Mouse (Mus musculus) neural tube, embryonic 14.5 days (tissue): ENCODE measurements around the gene Lgr5. TPM values are rescaled to one million over a fixed set of nuclear protein-coding genes. Genes with fewer than 3 reads are reported as not detected.

ENCODE experiments used
- ATAC-seq: fragments of 200-750 bp; cut with Nextera tagmentation; 2 replicates; pipeline ENCODE4 v1.8.0; 2017; ENCODE audit warnings: low read depth, mild to moderate bottlenecking, moderate TSS enrichment, moderate library complexity
- H3K27ac ChIP-seq: fragments of 300-500 bp; sonication (generic); 2 replicates; pipeline ENCODE4 v1.5.1; 2014; ENCODE audit warnings: low read depth, mild to moderate bottlenecking, control low read depth, low read length, moderate library complexity, mixed read lengths
- H3K27me3 ChIP-seq: fragments of 300-500 bp; sonication (generic); 2 replicates; pipeline ENCODE4 v1.6.1; 2014; ENCODE audit warnings: low read length; ENCODE audit not compliant: control insufficient read depth, insufficient read depth
- H3K36me3 ChIP-seq: fragments of 300-500 bp; sonication (generic); 2 replicates; pipeline ENCODE4 v1.6.1; 2014; ENCODE audit warnings: low read length, mixed read lengths; ENCODE audit not compliant: control insufficient read depth, insufficient read depth
- H3K4me1 ChIP-seq: fragments of 300-500 bp; sonication (generic); 2 replicates; pipeline ENCODE4 v1.6.1; 2014; ENCODE audit warnings: low read length; ENCODE audit not compliant: control insufficient read depth, insufficient read depth
- H3K4me2 ChIP-seq: fragments of 300-500 bp; sonication (generic); 2 replicates; pipeline ENCODE4 v1.6.1; 2014; ENCODE audit warnings: mild to moderate bottlenecking, low read depth, low read length, control low read depth
- H3K4me3 ChIP-seq: fragments of 300-500 bp; sonication (generic); 2 replicates; pipeline ENCODE4 v1.5.1; 2014; ENCODE audit warnings: low read depth, low read length, control low read depth, mixed read lengths
- H3K9ac ChIP-seq: fragments of 300-500 bp; sonication (generic); replicated peaks from 2 replicates; pipeline ENCODE4 v1.6.1; 2014; ENCODE audit warnings: low read depth, mild to moderate bottlenecking, control low read depth, low read length, mixed read lengths
- H3K9me3 ChIP-seq: fragments of 300-500 bp; sonication (generic); 2 replicates; pipeline ENCODE4 v1.6.1; 2016; ENCODE audit warnings: low read length; ENCODE audit not compliant: control insufficient read depth
- WGBS: fragments of 180-500 bp; shearing (Covaris S2); extraction: QIAGEN DNeasy Blood & Tissue Kit; methylation state at CpG from one replicate; pipeline ENCODE4 v1.1.7; 2014; 5-methylcytosine and 5-hydroxymethylcytosine counted together
- polyA plus RNA-seq: library from polyadenylated mRNA; unstranded; fragments of >200 nt; fragmentation: Nextera tagmentation; extraction: Ambion mirVana; gene quantifications from 2 replicates; pipeline ENCODE4 v1.2.1, GENCODE M21; 2014

Lgr5 gene
- polyA plus RNA-seq, 1 experiment from 2014 or later = 5.3 TPM

DNA sequence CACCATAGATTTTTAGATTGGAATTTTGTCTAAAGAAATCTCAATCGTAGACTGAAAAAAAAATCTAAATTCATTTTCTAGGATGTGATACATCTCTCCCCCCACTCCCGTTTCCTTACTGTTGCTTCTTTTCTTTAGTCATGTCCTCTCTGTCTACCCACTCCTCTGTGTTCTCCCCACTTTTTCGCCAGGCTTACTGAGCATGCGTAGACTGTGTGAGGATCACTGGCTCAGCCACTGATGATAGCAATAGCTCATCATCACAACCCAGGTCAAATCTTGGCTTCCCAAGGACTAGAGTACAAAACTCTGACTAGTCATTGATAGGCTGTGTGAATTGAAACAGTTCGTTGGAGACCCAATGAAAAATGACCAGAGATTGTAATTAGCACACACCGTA lies 6.1 kb upstream of the Lgr5 start:
- Histone ChIP-seq H3K4me2 (no peak overlapping the region), H3K27ac (no peak overlapping the region), H3K9me3 (no peaks in the 10 kb centered on the region), H3K27me3 (no peaks in the 10 kb centered on the region), H3K4me3 (no peak overlapping the region), H3K4me1 (no peaks in the 10 kb centered on the region), H3K36me3 (no peaks in the 10 kb centered on the region), H3K9ac (no peak overlapping the region)
- peak; percentile 54; the same call in 1 of the 2 replicates for ATAC-seq
- WGBS = 84% methylated on average over 6 of the region's 6 CpGs

- no peaks in the 10 kb centered on the region for H3K36me3 ChIP-seq
- 27% methylated on average over 11 of the region's 11 CpGs for WGBS
- no peak; the same call in 1 of the 2 replicates for ATAC-seq
These were observed 5.6 kb upstream of the Lgr5 start for GRCm38 (mm10) chr10:115593221-115593620.

GRCm38 (mm10) chr10:115587979-115588378 lies 399 bp upstream of the Lgr5 start:
- Histone ChIP-seq H3K4me2 (peak overlapping the region; percentile 99), H3K9me3 (no peaks in the 10 kb centered on the region), H3K4me1 (peaks cover 13% of the 10 kb centered on the region), H3K4me3 (peak overlapping the region; percentile 54), H3K27me3 (peaks cover 5% of the 10 kb centered on the region; the same call in 1 of the 2 replicates), H3K27ac (no peak overlapping the region), H3K9ac (peak overlapping the region; percentile 63), H3K36me3 (no peaks in the 10 kb centered on the region)
- no peak; the same call in 1 of the 2 replicates for ATAC-seq
- under 1% methylated on average over 7 of the region's 7 CpGs for WGBS

More at GRCm38 (mm10) chr10:115593221-115593620, 5.6 kb upstream of the Lgr5 start:
- Histone ChIP-seq H3K4me1 (no peaks in the 10 kb centered on the region), H3K4me2 (peak overlapping the region; percentile 20), H3K27me3 (no peaks in the 10 kb centered on the region), H3K4me3 (no peak overlapping the region), H3K9ac (no peak overlapping the region), H3K27ac (no peak overlapping the region), H3K9me3 (no peaks in the 10 kb centered on the region)

- Histone ChIP-seq H3K9ac (peak overlapping the region; percentile 63), H3K9me3 (no peaks in the 10 kb centered on the region), H3K4me3 (peak overlapping the region; percentile 54), H3K27me3 (peaks cover 5% of the 10 kb centered on the region; the same call in 1 of the 2 replicates), H3K4me2 (peak overlapping the region; percentile 99), H3K4me1 (peaks cover 13% of the 10 kb centered on the region), H3K36me3 (no peaks in the 10 kb centered on the region), H3K27ac (no peak overlapping the region)
- under 1% methylated on average over 41 of the region's 41 CpGs for WGBS
- peak; percentile 70 for ATAC-seq
These were observed 1.0 kb downstream of the Lgr5 start for GRCm38 (mm10) chr10:115586246-115587231.

DNA sequence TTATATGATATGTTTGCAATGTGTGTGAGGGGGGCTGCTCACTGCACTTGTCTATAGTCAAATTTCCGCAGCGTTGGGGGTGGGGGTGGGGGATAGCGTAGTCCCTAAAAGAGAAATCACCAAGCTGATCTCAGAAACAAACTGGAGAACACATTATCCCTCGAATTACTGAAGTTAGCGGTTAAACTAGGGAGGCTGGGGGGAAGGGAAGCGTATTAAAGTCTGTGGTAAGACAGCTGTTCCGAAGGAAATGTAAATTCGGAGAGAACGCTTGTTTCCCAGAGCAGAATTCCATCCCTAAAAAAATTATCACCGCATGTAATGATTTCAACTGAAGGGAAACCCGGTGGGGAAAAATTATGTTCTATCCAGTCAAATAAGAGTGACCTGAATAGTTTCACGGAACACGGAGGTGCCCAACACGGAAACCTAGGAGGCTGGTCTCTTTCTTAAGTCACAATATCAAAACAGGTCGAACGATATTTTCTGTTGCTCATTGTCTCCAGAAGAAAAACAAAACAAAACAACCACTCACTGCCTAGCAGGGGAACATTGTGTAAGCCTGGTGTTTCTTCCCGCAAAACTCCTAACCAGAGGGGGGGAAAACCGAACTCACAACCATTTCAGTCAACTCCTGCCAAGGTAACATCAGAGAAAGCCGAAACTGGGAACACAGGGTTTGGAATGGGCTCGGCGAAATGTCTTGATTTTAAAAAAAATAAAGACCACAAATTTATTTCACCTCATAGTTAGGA lies 1.9 kb downstream of the Lgr5 start:
- no peak for ATAC-seq
- Histone ChIP-seq H3K4me3 (peak overlapping the region; percentile 54), H3K27ac (no peak overlapping the region), H3K9ac (no peak overlapping the region), H3K27me3 (peaks cover 5% of the 10 kb centered on the region; the same call in 1 of the 2 replicates), H3K4me1 (peaks cover 13% of the 10 kb centered on the region), H3K9me3 (no peaks in the 10 kb centered on the region), H3K4me2 (peak overlapping the region; percentile 99), H3K36me3 (no peaks in the 10 kb centered on the region)
- WGBS = 1% methylated on average over 21 of the region's 21 CpGs

- peaks cover 5% of the 10 kb centered on the region; the same call in 1 of the 2 replicates for H3K27me3 ChIP-seq
- 22% methylated on average over 12 of the region's 14 CpGs for WGBS
These were observed 2.9 kb downstream of the Lgr5 start for GRCm38 (mm10) chr10:115584656-115585055.

GRCm38 (mm10) chr10:115583071-115583470 lies 4.5 kb downstream of the Lgr5 start:
- Histone ChIP-seq H3K27me3 (peaks cover 5% of the 10 kb centered on the region; the same call in 1 of the 2 replicates), H3K9me3 (no peaks in the 10 kb centered on the region), H3K36me3 (no peaks in the 10 kb centered on the region), H3K27ac (no peak overlapping the region), H3K4me3 (no peak overlapping the region), H3K4me2 (no peak overlapping the region), H3K9ac (no peak overlapping the region), H3K4me1 (peaks cover 13% of the 10 kb centered on the region)
- 82% methylated on average over 3 of the region's 3 CpGs for WGBS
- no peak for ATAC-seq

More at GRCm38 (mm10) chr10:115584656-115585055, 2.9 kb downstream of the Lgr5 start:
- no peak for ATAC-seq
- H3K4me3 ChIP-seq = no peak overlapping the region
- no peak overlapping the region for H3K27ac ChIP-seq
- H3K9ac ChIP-seq = no peak overlapping the region
- no peaks in the 10 kb centered on the region for H3K9me3 ChIP-seq
- H3K4me1 ChIP-seq = peaks cover 13% of the 10 kb centered on the region
- H3K4me2 ChIP-seq = no peak overlapping the region
- H3K36me3 ChIP-seq = no peaks in the 10 kb centered on the region

- H3K4me1 ChIP-seq = peaks cover 10% of the 10 kb centered on the region
- H3K4me3 ChIP-seq = no peak overlapping the region
- no peak for ATAC-seq
- H3K4me2 ChIP-seq = no peak overlapping the region
- H3K36me3 ChIP-seq = no peaks in the 10 kb centered on the region
- 82% methylated on average over 9 of the region's 9 CpGs for WGBS
- H3K27ac ChIP-seq = no peak overlapping the region
- H3K9me3 ChIP-seq = no peaks in the 10 kb centered on the region
- peaks cover 2% of the 10 kb centered on the region; the same call in 1 of the 2 replicates for H3K27me3 ChIP-seq
- no peak overlapping the region for H3K9ac ChIP-seq
These were observed 5.6 kb downstream of the Lgr5 start for GRCm38 (mm10) chr10:115581971-115582370.
